Mouse (Mus musculus): ENCODE data around the gene Otoa. TPM values are rescaled to one million over a fixed set of nuclear protein-coding genes. Genes with fewer than 3 reads are reported as not detected.

Gene Otoa
- polyA plus RNA-seq (2017; shearing (Covaris generic)), result not detected

GRCm38 (mm10) chr7:121081350-121081749, at the start of gene Otoa:
TSS of gene Otoa (plus strand) at chr7:121081650.

GRCm38 (mm10) chr7:121033856-121034652, 47.4 kb upstream of the Otoa start, which contains the start of gene Mettl9:
TSS of gene Mettl9 (plus strand) at chr7:121034445.

GRCm38 (mm10) chr7:121074281-121074680, 7.2 kb upstream of the Otoa start, which contains the start of gene Igsf6:
TSS of gene Igsf6 (minus strand) at chr7:121074572.

Other genes with a start within 250 kb of the Otoa start
- 2.0 TPM for gene Eef2k, start 238.8 kb upstream of the Otoa start, polyA plus RNA-seq (2017; shearing (Covaris generic))
- gene Polr3e, start 163.9 kb upstream of the Otoa start, polyA plus RNA-seq (2017; shearing (Covaris generic)), result 18.9 TPM
- 13.7 TPM for gene Cdr2, start 99.3 kb upstream of the Otoa start, polyA plus RNA-seq (2017; shearing (Covaris generic))
- 0.77 TPM for gene Mfsd13b, start 99.1 kb upstream of the Otoa start, polyA plus RNA-seq (2017; shearing (Covaris generic))
- 20.4 TPM for gene Mettl9, start 47.2 kb upstream of the Otoa start, polyA plus RNA-seq (2017; shearing (Covaris generic))
- not detected for gene Igsf6, start 7.1 kb upstream of the Otoa start, polyA plus RNA-seq (2017; shearing (Covaris generic))